Mouse (Mus musculus): ENCODE data around the gene Ggact. TPM values are rescaled to one million over a fixed set of nuclear protein-coding genes. Genes with fewer than 3 reads are reported as not detected.

Gene Ggact
- 48.5 TPM for polyA plus RNA-seq (2021)

DNA sequence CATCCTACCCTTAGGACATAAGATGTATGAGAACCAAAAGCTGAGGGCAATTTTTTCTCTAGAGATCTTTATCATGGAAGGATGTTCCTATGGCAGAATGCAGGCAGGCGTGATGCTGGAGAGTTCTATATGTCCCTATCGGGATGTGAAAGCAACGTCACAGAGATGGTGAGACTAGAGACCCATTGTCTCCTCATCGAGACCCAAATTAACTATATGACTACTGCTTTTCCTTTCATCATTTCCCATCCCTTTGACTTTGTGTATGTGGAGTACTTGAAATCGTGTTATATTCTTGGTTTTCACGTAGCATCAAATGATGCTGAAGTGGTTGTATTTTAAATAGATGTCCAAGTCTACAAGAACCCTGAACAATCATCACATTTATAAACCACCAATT, at the start of gene Ggact:
Gene Ggact, minus strand, starts transcription at position 101 of the 400 bp plus-strand sequence.
- no peaks in the 10 kb centered on the region for H3K27me3 ChIP-seq
- in situ Hi-C loops (cut with MboI; ENCODE audit: low pct_unique_long_range_greater_than_20kb), result no loop called here
- DNase-seq (ENCODE audit: low read depth, low spot score) (no peak), ATAC-seq (no peak)
- TF ChIP-seq CTCF (IDR thresholded peaks at IDR 0.05), result no peak
- ChIA-PET CTCF (interaction anchor here (1.3 to 2.9 kb wide), 3 partner anchors 9 to 326 kb away, joined by 3 to 12 read pairs (median 4); no protein-coding TSS in a partner anchor), POLR2A (interaction anchor here (0.7 kb wide), 1 partner anchor 9 kb away, joined by 3 read pairs; no protein-coding TSS in a partner anchor)

GRCm38 (mm10) chr14:122957941-122958340, 44.4 kb upstream of the Ggact start:
- DNase-seq (ENCODE audit: low read depth, low spot score), result no peak
- in situ Hi-C loops (cut with MboI; ENCODE audit: low pct_unique_long_range_greater_than_20kb), result no loop called here
- CTCF ChIA-PET, result interaction anchor here (1.8 to 2.8 kb wide), 2 partner anchors 10 to 282 kb away, joined by 7 to 10 read pairs; no protein-coding TSS in a partner anchor
- ATAC-seq, result no peak
- H3K27me3 ChIP-seq, result no peaks in the 10 kb centered on the region
- POLR2A ChIA-PET, result no interaction called here
- TF ChIP-seq CTCF (IDR thresholded peaks at IDR 0.05), result no peak

GRCm38 (mm10) chr14:122953331-122953730, 39.8 kb upstream of the Ggact start:
- DNase-seq (ENCODE audit: low read depth, low spot score) (peak; percentile 10), ATAC-seq (peak; percentile 78)
- TF ChIP-seq CTCF (IDR thresholded peaks at IDR 0.05), result peak; percentile 75
- no peaks in the 10 kb centered on the region for H3K27me3 ChIP-seq
- ChIA-PET POLR2A (no interaction called here), CTCF (interaction anchor here (0.8 to 4.3 kb wide), 10 partner anchors 10 to 319 kb away, joined by 3 to 33 read pairs (median 3); no protein-coding TSS in a partner anchor)
- in situ Hi-C loops (cut with MboI; ENCODE audit: low pct_unique_long_range_greater_than_20kb), result loop anchor here (5.0 kb wide), 1 partner anchor 284 kb away; no protein-coding TSS in a partner anchor

DNA sequence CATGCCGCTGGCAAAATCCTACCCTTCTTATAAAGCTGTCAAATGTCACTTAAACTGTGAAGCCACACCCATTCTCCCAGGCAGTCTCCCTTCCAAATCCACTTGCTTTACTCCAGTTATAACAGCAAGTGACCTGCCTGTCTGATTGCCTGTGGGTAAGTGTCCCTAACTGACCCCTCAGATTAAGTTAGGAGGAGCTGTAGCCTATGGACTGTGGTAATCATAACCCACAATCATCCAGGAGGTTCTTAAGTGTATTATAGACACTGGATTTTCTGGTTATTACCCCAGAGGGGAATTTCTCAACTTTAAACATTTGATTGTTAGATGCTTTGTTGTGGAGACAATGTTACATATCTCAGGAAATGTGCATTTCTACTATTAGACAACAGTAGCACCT, 39.0 kb upstream of the Ggact start:
- ATAC-seq, result no peak
- in situ Hi-C loops (cut with MboI; ENCODE audit: low pct_unique_long_range_greater_than_20kb), result loop anchor here (5.0 kb wide), 1 partner anchor 285 kb away; no protein-coding TSS in a partner anchor
- DNase-seq (ENCODE audit: low read depth, low spot score), result no peak
- TF ChIP-seq CTCF (IDR thresholded peaks at IDR 0.05), result no peak
- no peaks in the 10 kb centered on the region for H3K27me3 ChIP-seq
- ChIA-PET CTCF (interaction anchor here (1.0 to 4.3 kb wide), 5 partner anchors 9 to 288 kb away, joined by 3 to 33 read pairs (median 3); no protein-coding TSS in a partner anchor), POLR2A (no interaction called here)

DNA sequence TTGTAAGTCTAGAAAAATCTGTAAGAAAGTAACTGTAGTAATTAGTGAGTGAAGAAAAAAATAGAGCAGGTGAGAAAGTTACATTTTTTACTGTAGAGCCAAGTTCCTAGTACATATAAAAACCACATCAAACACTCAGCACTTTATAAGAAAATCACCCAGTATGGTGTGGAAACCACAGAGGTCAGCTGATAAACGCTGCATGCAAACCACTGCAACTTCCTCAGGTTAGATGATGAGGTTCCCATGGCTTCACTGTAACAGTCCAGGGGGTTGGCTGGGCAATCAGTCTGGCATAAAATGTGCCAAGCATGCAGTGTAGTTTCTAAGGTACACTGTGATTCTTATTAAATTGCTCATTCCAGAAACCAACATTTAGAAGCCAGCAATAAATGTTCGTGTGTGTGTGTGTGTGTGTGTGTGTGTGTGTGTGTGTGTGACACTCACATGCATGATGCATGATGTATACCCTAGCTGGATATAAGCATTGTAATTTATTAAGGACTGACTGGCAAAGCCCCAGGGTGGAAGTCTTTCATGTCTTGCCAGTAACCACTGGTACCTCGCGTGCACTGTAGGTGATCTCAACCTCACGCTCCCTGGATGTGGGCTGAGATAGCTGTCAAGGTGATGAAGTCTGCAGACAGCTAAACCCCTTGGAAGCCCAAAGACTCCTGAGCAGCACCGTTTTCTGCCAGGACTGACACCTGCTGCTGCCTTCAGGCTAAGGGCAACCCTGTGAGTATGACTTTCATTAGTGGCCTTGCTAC, 38.3 kb upstream of the Ggact start:
- POLR2A ChIA-PET, result interaction anchor here (0.7 kb wide), 1 partner anchor 11 kb away, joined by 5 read pairs; no protein-coding TSS in a partner anchor
- no peaks in the 10 kb centered on the region for H3K27me3 ChIP-seq
- ATAC-seq (no peak), DNase-seq (ENCODE audit: low read depth, low spot score) (no peak)
- CTCF ChIA-PET, result interaction anchor here (1.1 to 4.3 kb wide), 3 partner anchors 222 to 289 kb away, joined by 3 to 33 read pairs (median 3); no protein-coding TSS in a partner anchor
- in situ Hi-C loops (cut with MboI; ENCODE audit: low pct_unique_long_range_greater_than_20kb), result loop anchor here (5.0 kb wide), 1 partner anchor 285 kb away; no protein-coding TSS in a partner anchor
- no peak for TF ChIP-seq CTCF (IDR thresholded peaks at IDR 0.05)

DNA sequence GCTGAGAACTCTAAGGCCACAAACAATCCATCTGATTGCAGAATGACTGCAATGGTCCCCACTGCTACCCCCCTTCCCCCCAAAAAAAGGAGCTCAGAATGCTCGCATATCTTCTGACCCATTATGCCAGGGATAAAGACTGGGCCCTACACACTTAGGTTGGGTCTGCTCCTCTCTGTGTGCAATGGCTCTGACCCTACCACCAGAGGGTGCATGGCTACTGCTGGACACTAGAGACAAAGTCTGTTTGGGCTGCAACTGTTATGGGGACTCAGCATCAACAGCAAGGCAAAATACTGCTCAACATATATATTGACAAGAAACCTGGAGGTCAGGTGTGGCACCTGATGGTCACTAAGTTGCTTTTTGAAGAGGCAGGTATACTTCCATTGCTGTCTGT, 37.4 kb upstream of the Ggact start:
- ATAC-seq, result peak; percentile 36

GRCm38 (mm10) chr14:122943475-122943853, 29.9 kb upstream of the Ggact start:
- in situ Hi-C loops (cut with MboI; ENCODE audit: low pct_unique_long_range_greater_than_20kb), result no loop called here
- ChIA-PET POLR2A (no interaction called here), CTCF (interaction anchor here (1.0 to 1.3 kb wide), 2 partner anchors 10 to 19 kb away, joined by 3 to 5 read pairs; no protein-coding TSS in a partner anchor)
- no peak for ATAC-seq
- no peaks in the 10 kb centered on the region for H3K27me3 ChIP-seq
- no peak for DNase-seq (ENCODE audit: low read depth, low spot score)
- TF ChIP-seq CTCF (IDR thresholded peaks at IDR 0.05), result no peak

More for the DNA sequence above, 37.4 kb upstream of the Ggact start:
- ChIA-PET POLR2A (no interaction called here), CTCF (interaction anchor here (1.2 to 4.3 kb wide), 2 partner anchors 10 to 290 kb away, joined by 3 to 33 read pairs; no protein-coding TSS in a partner anchor)
- H3K27me3 ChIP-seq, result no peaks in the 10 kb centered on the region
- TF ChIP-seq CTCF (IDR thresholded peaks at IDR 0.05), result peak; percentile 55
- in situ Hi-C loops (cut with MboI; ENCODE audit: low pct_unique_long_range_greater_than_20kb), result loop anchor here (5.0 kb wide), 1 partner anchor 286 kb away; no protein-coding TSS in a partner anchor
- no peak for DNase-seq (ENCODE audit: low read depth, low spot score)

GRCm38 (mm10) chr14:122942757-122943474, 29.4 kb upstream of the Ggact start:
- POLR2A ChIA-PET, result no interaction called here
- H3K27me3 ChIP-seq, result no peaks in the 10 kb centered on the region
- DNase-seq (ENCODE audit: low read depth, low spot score) (no peak), ATAC-seq (no peak)
- CTCF ChIA-PET, result interaction anchor here (1.3 kb wide), 1 partner anchor 18 kb away, joined by 3 read pairs; no protein-coding TSS in a partner anchor
- in situ Hi-C loops (cut with MboI; ENCODE audit: low pct_unique_long_range_greater_than_20kb), result no loop called here
- no peak for TF ChIP-seq CTCF (IDR thresholded peaks at IDR 0.05)

DNA sequence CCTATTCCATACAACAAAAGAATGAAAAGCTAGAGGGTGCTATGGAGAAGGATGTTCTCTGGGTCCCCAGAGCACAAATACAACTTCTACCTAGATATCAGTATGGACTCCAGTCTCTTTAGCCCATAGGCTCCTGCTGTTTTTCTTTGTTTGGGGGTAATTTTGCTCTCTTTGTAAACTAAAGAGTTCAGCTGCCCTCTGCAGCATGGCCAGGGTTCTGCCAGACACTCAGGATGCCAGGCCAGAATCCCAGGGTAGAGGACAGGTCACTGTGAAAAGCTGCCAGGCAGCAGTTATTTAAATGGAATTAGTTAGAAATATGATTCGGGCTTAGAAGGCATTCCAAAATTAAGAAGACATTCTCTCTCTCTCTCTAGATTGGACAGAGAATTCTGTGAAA, 22.9 kb upstream of the Ggact start:
- no peak for TF ChIP-seq CTCF (IDR thresholded peaks at IDR 0.05)
- H3K27me3 ChIP-seq, result no peaks in the 10 kb centered on the region
- ChIA-PET POLR2A (no interaction called here), CTCF (interaction anchor here (0.7 to 1.5 kb wide), 3 partner anchors 14 to 54 kb away, joined by 3 to 4 read pairs (median 3); no protein-coding TSS in a partner anchor)
- DNase-seq (ENCODE audit: low read depth, low spot score), result no peak
- in situ Hi-C loops (cut with MboI; ENCODE audit: low pct_unique_long_range_greater_than_20kb), result no loop called here
- ATAC-seq, result no peak

GRCm38 (mm10) chr14:122920011-122920410, 6.5 kb upstream of the Ggact start:
- no peaks in the 10 kb centered on the region for H3K27me3 ChIP-seq
- POLR2A ChIA-PET, result no interaction called here
- no peak for ATAC-seq
- in situ Hi-C loops (cut with MboI; ENCODE audit: low pct_unique_long_range_greater_than_20kb), result no loop called here
- CTCF ChIA-PET, result no interaction called here
- DNase-seq (ENCODE audit: low read depth, low spot score), result no peak
- TF ChIP-seq CTCF (IDR thresholded peaks at IDR 0.05), result no peak
